Mouse (Mus musculus) B cell, adult (primary cell): ENCODE results near the gene Rbm47. TPM values are rescaled to one million over a fixed set of nuclear protein-coding genes. Genes with fewer than 3 reads are reported as not detected.

Experiments
- total RNA-seq: library from RNA; stranded (reverse); gene quantifications from 4 replicates; pipeline ENCODE4 v1.2.4, GENCODE M21; 2023; ENCODE audit not compliant: inconsistent age

Rbm47 gene
- total RNA-seq: 5.3 to 7.9 TPM (median 6.6 TPM) in 4 replicates

GRCm38 (mm10) chr5:66173018-66173417 lies at the start of gene Rbm47:
Gene Rbm47 (minus strand): TSS chr5:66173118.

GRCm38 (mm10) chr5:66004134-66004925 lies 168.6 kb downstream of the Rbm47 start, which contains the start of gene 9130230L23Rik:
Gene 9130230L23Rik (minus strand): TSS chr5:66004285.

Other genes with a start within 250 kb of the Rbm47 start
- gene Chrna9, start 238.2 kb downstream of the Rbm47 start, total RNA-seq: 2.4 to 3.2 TPM (median 2.6 TPM) in 4 replicates
- gene 9130230L23Rik, start 168.8 kb downstream of the Rbm47 start, total RNA-seq: 0.54 to 0.83 TPM (median 0.81 TPM) in 3 of 4 replicates, not detected in the other
- gene Nsun7, start 86.8 kb upstream of the Rbm47 start, total RNA-seq: not detected in 4 replicates